Mouse (Mus musculus): Measurements from ENCODE around the gene Zfp513.

Gene Zfp513

DNA sequence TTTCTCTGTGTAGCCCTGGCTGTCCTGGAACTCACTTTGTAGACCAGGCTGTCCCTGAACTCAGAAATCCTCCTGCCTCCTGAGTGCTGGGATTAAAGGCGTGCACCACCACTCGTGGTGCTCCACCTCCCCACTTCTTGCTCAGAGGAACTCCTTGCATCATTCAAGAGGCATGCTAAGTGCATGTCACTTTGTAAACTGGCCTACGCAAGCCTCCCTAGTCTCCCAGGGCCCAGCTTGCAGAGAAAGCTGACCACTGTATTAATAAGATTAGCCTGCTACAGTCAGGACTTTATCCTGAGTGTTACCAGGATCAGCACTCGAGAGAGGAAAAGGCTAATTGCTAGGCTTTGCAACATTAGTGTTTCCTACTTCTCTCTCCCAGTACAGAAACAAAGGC is 33.5 kb downstream of the Zfp513 start:
- DNase-seq (ENCODE audit: extremely low spot score, low spot score): no peak

DNA sequence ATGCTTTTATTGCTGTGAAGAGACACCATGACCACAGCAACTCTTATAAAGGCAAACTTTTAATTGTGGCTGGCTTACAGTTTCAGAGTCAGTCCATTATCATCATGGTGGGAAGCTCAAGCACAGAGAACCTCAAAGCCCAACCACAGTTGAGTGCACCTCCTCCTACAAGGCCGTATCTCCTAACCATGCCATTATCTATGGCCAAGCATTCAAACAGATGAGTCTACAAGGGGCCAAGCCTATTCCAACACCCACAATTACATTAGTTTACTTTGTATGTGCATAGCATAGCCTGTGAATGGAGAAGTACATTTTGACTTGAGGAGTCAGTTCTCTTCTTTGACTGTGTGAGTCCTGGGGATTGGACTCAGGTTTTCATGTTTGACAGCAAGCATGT is 37.2 kb downstream of the Zfp513 start:
- no peak for DNase-seq (ENCODE audit: extremely low spot score, low spot score)

DNA sequence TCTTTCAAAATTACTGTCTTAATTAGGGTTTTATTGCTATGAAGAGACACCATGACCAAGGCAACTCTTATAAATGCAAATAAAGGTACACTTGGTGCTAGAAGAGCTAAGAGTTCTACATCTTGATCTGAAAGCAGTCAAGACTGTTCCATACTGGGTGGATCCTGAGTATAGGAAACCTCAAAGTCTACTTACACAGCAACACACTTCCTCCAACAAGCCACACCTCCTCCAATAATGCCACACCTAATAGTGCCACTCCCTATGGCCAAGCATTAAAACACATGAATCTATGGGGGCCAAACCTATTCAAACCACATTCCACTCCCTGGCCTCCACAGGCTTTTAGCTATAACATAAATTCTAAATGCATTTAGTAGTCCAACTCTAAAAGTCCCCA is 39.6 kb downstream of the Zfp513 start:
- no peak for DNase-seq (ENCODE audit: extremely low spot score, low spot score)

DNA sequence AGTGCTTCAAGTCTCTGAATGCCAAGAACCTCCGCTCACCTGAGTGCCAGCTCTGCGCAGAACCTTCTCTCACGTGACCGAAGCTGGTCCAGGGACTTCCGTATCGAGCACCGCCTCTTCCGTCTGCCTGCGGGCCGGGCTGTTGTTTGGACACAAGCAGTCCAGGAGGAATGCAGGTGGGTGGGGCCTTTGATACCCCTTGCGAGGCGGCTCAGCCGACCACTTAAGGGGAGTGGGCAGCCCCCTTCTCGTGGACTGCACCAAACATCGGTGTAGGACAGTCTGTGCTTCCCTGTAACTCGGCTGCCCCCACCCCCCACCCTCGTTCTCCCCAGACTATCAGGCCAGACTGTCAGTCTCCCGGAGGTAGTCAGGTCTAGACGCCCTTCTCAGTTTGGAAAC is 48.0 kb downstream of the Zfp513 start, which contains the start of gene Mpv17:
Gene Mpv17 (minus strand): TSS at position 100 of the 402 bp plus-strand sequence.
- peak; percentile 80 for DNase-seq (ENCODE audit: extremely low spot score, low spot score)

GRCm38 (mm10) chr5:31153516-31154151 is 48.5 kb downstream of the Zfp513 start:
- no peak for DNase-seq (ENCODE audit: extremely low spot score, low spot score)

DNA sequence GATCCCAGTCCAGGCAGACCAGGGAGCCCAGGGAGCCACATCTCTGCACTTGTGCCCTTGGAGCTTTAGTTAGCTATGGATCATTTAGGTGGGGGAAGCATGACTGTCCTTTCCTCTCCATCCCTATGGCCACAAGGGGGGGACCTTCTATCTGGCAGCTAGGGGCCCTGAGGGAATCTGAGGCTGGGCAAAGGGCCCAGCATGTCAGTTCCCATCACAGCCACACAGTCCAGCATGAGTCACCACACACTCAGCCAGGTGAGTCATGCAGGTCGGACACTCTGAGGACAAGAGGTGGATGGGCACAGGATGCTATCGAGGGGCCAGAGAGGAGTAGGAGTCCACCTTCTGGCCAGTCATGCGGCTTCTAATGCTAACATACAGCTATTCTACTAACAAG is 50.4 kb downstream of the Zfp513 start:
- DNase-seq (ENCODE audit: extremely low spot score, low spot score): no peak

GRCm38 (mm10) chr5:31149781-31150180 is 52.3 kb downstream of the Zfp513 start:
- no peak for DNase-seq (ENCODE audit: extremely low spot score, low spot score)

All from neural tube, embryonic 10.5 days (tissue).